Mouse (Mus musculus) forebrain, embryonic 16.5 days (tissue): Measurements from ENCODE around the gene Gm5414. TPM values are rescaled to one million over a fixed set of nuclear protein-coding genes. Genes with fewer than 3 reads are reported as not detected.

ENCODE experiments used
- ATAC-seq: fragments of 200-750 bp; cut with Nextera tagmentation; 2 replicates; pipeline ENCODE4 v1.8.0; 2017; ENCODE audit warnings: mild to moderate bottlenecking, moderate library complexity
- H3K27ac ChIP-seq: fragments of 300-500 bp; sonication (generic); 2 replicates; pipeline ENCODE4 v1.5.1; 2014; ENCODE audit warnings: low read length, control low read depth
- H3K27me3 ChIP-seq: fragments of 300-500 bp; sonication (generic); replicated peaks from 2 replicates; pipeline ENCODE4 v1.6.1; 2014; ENCODE audit warnings: low read length; ENCODE audit not compliant: control insufficient read depth, insufficient read depth
- H3K36me3 ChIP-seq: fragments of 300-500 bp; sonication (generic); 2 replicates; pipeline ENCODE4 v1.6.1; 2014; ENCODE audit not compliant: control insufficient read depth, insufficient read depth
- H3K4me1 ChIP-seq: fragments of 300-500 bp; sonication (generic); replicated peaks from 2 replicates; pipeline ENCODE4 v1.6.1; 2014; ENCODE audit warnings: low read length; ENCODE audit not compliant: control insufficient read depth, insufficient read depth
- H3K4me2 ChIP-seq: fragments of 300-500 bp; sonication (generic); 2 replicates; pipeline ENCODE4 v1.6.1; 2014; ENCODE audit warnings: mild to moderate bottlenecking, low read length, control low read depth
- H3K4me3 ChIP-seq: fragments of 300-500 bp; sonication (generic); replicated peaks from 2 replicates; pipeline ENCODE4 v1.5.1; 2014; ENCODE audit warnings: mild to moderate bottlenecking, low read length, control low read depth
- H3K9ac ChIP-seq: fragments of 300-500 bp; sonication (generic); replicated peaks from 2 replicates; pipeline ENCODE4 v1.6.1; 2014; ENCODE audit warnings: low read depth, low read length, control low read depth
- H3K9me3 ChIP-seq: fragments of 300-500 bp; sonication (generic); 2 replicates; pipeline ENCODE4 v1.6.1; 2016; ENCODE audit warnings: low read length; ENCODE audit not compliant: control insufficient read depth
- WGBS: fragments of 180-500 bp; shearing (Covaris S2); extraction: QIAGEN DNeasy Blood & Tissue Kit; methylation state at CpG from one replicate; pipeline ENCODE4 v1.1.7; 2014; 5-methylcytosine and 5-hydroxymethylcytosine counted together
- microRNA-seq: library from miRNA; unstranded; fragments of <30 nt; microRNA quantifications from one replicate; pipeline ENCODE4, GENCODE M21; 2017
- polyA plus RNA-seq: library from polyadenylated mRNA; unstranded; fragments of >200 nt; fragmentation: Nextera tagmentation; extraction: Ambion mirVana; gene quantifications from 2 replicates; pipeline ENCODE4 v1.2.1, GENCODE M21; 2015

Gene Gm5414
- polyA plus RNA-seq, 1 experiment from 2014 or later = not detected

DNA sequence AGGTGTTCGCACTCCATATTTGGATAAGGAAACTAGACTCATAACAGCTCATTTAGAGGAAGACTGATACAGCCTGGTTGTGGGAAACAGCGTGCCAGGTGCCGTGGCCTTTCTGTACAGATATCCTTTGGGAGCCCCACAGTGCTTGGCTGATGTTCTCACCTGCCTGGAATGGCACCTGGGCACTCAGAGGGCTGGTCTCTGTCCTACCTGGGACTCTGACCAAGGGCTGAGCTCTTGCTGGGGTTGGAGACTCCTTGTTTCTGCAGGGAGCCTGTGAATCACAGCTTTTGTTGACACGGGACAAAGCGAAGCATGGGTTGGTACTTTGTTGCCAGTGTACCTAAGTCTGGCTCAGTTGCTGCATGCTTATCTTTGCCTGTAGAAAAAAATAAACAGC is 52.5 kb downstream of the Gm5414 start:
- Histone ChIP-seq H3K27me3 (no peaks in the 10 kb centered on the region), H3K4me2 (no peak overlapping the region), H3K4me3 (no peak overlapping the region), H3K9me3 (no peaks in the 10 kb centered on the region), H3K36me3 (no peaks in the 10 kb centered on the region), H3K4me1 (no peaks in the 10 kb centered on the region), H3K9ac (no peak overlapping the region), H3K27ac (no peak overlapping the region)
- 92% methylated on average over 5 of the region's 5 CpGs for WGBS
- no peak for ATAC-seq

Small RNAs within 50 kb of the gene (microRNA-seq; reads per million reads assigned to microRNA genes)
- gene Gm44383 = not detected
- not detected for gene Gm44479

Other genes starting within 250 kb of the Gm5414 start
- 0.62 and 0.88 TPM in 2 replicates for gene Krt7, start 217.1 kb downstream of the Gm5414 start, polyA plus RNA-seq
- 0.20 and 0.31 TPM in 2 replicates for gene Krt87, start 189.4 kb downstream of the Gm5414 start, polyA plus RNA-seq
- not detected in 2 replicates for gene Krt88, start 180.4 kb downstream of the Gm5414 start, polyA plus RNA-seq
- gene Krt81, start 164.4 kb downstream of the Gm5414 start, polyA plus RNA-seq = not detected in 2 replicates
- gene Krt86, start 154.7 kb downstream of the Gm5414 start, polyA plus RNA-seq = not detected in 2 replicates
- gene Krt83, start 136.7 kb downstream of the Gm5414 start, polyA plus RNA-seq = not detected in 2 replicates
- gene Gm49425, start 110.9 kb downstream of the Gm5414 start, polyA plus RNA-seq = not detected in 2 replicates
- gene Krt84, start 95.4 kb downstream of the Gm5414 start, polyA plus RNA-seq = not detected in 2 replicates
- gene Krt82, start 77.5 kb downstream of the Gm5414 start, polyA plus RNA-seq = not detected in 2 replicates
- gene Krt90, start 65.2 kb downstream of the Gm5414 start, polyA plus RNA-seq = 0.08 and 0.09 TPM in 2 replicates
- gene Krt75, start 54.3 kb downstream of the Gm5414 start, polyA plus RNA-seq = 0.10 TPM in 1 of 2 replicates, not detected in the other
- gene Gm5478, start 19.2 kb upstream of the Gm5414 start, polyA plus RNA-seq = not detected in 2 replicates
- not detected in 2 replicates for gene Krt6b, start 52.1 kb upstream of the Gm5414 start, polyA plus RNA-seq
- 0.53 TPM in 1 of 2 replicates, not detected in the other for gene Krt6a, start 66.1 kb upstream of the Gm5414 start, polyA plus RNA-seq
- gene Krt5, start 84.7 kb upstream of the Gm5414 start, polyA plus RNA-seq = 0.73 TPM in 1 of 2 replicates, not detected in the other
- gene Krt71, start 114.9 kb upstream of the Gm5414 start, polyA plus RNA-seq = not detected in 2 replicates
- gene Krt72, start 158.3 kb upstream of the Gm5414 start, polyA plus RNA-seq = not detected in 2 replicates
- gene Krt73, start 174.2 kb upstream of the Gm5414 start, polyA plus RNA-seq = 0.41 and 0.80 TPM in 2 replicates
- gene Krt2, start 190.0 kb upstream of the Gm5414 start, polyA plus RNA-seq = 0.08 TPM in 1 of 2 replicates, not detected in the other
- 8.2 and 10.8 TPM in 2 replicates for gene Krt1, start 222.6 kb upstream of the Gm5414 start, polyA plus RNA-seq
- gene Krt77, start 241.5 kb upstream of the Gm5414 start, polyA plus RNA-seq = 0.49 and 0.94 TPM in 2 replicates